Mouse (Mus musculus): Measurements from ENCODE around the gene Snrnp40. TPM values are rescaled to one million over a fixed set of nuclear protein-coding genes. Genes with fewer than 3 reads are reported as not detected.

Gene Snrnp40
- polyA plus RNA-seq, 1 experiment from 2014 or later, result 108 TPM

DNA sequence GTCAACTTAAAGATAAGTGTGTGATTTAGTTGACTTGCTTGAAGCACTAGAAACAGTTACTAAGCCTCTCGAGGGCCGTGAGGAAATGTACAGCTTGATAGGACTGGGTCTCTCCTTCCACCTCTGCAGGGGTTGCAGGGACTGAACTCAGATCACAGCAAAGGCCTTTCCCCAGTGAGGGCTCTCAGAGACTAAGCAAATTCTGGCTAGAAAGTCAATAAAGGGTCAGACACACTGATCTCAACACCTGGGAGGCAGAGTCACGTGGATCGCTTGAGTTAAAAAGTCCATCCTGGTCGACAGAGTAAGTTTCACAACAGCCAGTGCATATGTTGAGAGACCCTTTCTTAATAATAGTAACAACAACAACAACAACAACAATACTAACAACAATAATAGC lies 24.1 kb upstream of the Snrnp40 start:
- ATAC-seq (replicated peaks; ENCODE audit: low FRiP score, low read depth), result no peak
- Histone ChIP-seq H3K4me2 (ENCODE audit: low read length) (no peak overlapping the region), H3K27me3 (ENCODE audit: insufficient read depth, low read length) (no peaks in the 10 kb centered on the region), H3K9ac (ENCODE audit: low read depth, low read length) (no peak overlapping the region), H3K36me3 (ENCODE audit: insufficient read depth, low read length) (peaks cover 11% of the 10 kb centered on the region; the same call in 1 of the 2 replicates), H3K4me3 (replicated peaks; ENCODE audit: low read depth, low read length) (no peak overlapping the region), H3K9me3 (replicated peaks; ENCODE audit: low read length) (no peaks in the 10 kb centered on the region), H3K4me1 (replicated peaks; ENCODE audit: insufficient read depth, low read length) (no peaks in the 10 kb centered on the region), H3K27ac (no peak overlapping the region)
- no peak for TF ChIP-seq CTCF (IDR thresholded peaks at IDR 0.05; ENCODE audit: low read depth)
- DNase-seq (ENCODE audit: low spot score), result no peak
- 88% methylated on average over 5 of the region's 5 CpGs for WGBS

DNA sequence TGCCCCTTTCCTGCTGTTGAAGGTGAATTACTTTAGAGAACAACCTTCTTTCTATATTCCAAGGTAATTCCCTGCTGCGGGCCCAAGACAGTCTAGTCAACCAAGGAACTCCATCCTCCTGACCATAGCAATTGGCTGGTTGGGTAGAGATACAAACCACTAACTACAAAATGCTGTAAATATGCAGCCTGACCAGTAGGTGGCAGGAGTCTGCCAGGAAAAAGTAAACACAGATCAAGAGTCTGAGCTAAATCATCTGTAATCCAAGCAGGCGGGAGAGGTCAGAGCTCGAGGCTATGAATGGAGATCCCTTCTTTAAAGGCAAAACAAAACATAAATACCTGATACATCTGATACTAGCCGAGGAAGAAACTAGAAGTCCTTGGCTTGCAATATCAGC lies 18.2 kb upstream of the Snrnp40 start:
- TF ChIP-seq CTCF (IDR thresholded peaks at IDR 0.05; ENCODE audit: low read depth), result peak; percentile 86
- no peak overlapping the region for H3K9ac ChIP-seq (ENCODE audit: low read depth, low read length)
- ATAC-seq (replicated peaks; ENCODE audit: low FRiP score, low read depth) (no peak), DNase-seq (ENCODE audit: low spot score) (peak; percentile 91)
- H3K27ac ChIP-seq, result no peak overlapping the region
- no peaks in the 10 kb centered on the region for H3K27me3 ChIP-seq (ENCODE audit: insufficient read depth, low read length)
- peaks cover 7% of the 10 kb centered on the region; the same call in 1 of the 2 replicates for H3K36me3 ChIP-seq (ENCODE audit: insufficient read depth, low read length)
- H3K9me3 ChIP-seq (replicated peaks; ENCODE audit: low read length), result no peaks in the 10 kb centered on the region
- H3K4me3 ChIP-seq (replicated peaks; ENCODE audit: low read depth, low read length), result no peak overlapping the region
- no peak overlapping the region for H3K4me2 ChIP-seq (ENCODE audit: low read length)
- 20% methylated on average over 4 of the region's 4 CpGs for whole genome bisulfite sequencing
- no peaks in the 10 kb centered on the region for H3K4me1 ChIP-seq (replicated peaks; ENCODE audit: insufficient read depth, low read length)

- H3K36me3 ChIP-seq (ENCODE audit: insufficient read depth, low read length), result peaks cover 26% of the 10 kb centered on the region
- H3K27ac ChIP-seq, result no peak overlapping the region
- H3K9me3 ChIP-seq (replicated peaks; ENCODE audit: low read length), result no peaks in the 10 kb centered on the region
- DNase-seq (ENCODE audit: low spot score) (no peak), ATAC-seq (replicated peaks; ENCODE audit: low FRiP score, low read depth) (no peak)
- no peaks in the 10 kb centered on the region for H3K27me3 ChIP-seq (ENCODE audit: insufficient read depth, low read length)
- no peaks in the 10 kb centered on the region for H3K4me1 ChIP-seq (replicated peaks; ENCODE audit: insufficient read depth, low read length)
- no peak overlapping the region for H3K4me2 ChIP-seq (ENCODE audit: low read length)
- H3K9ac ChIP-seq (ENCODE audit: low read depth, low read length), result no peak overlapping the region
- WGBS, result 96% methylated on average over 6 of the region's 6 CpGs
- peak; percentile 39; the same call in 1 of the 2 replicates for TF ChIP-seq CTCF (IDR thresholded peaks at IDR 0.05; ENCODE audit: low read depth)
- no peak overlapping the region for H3K4me3 ChIP-seq (replicated peaks; ENCODE audit: low read depth, low read length)
These were observed 10.3 kb upstream of the Snrnp40 start for GRCm38 (mm10) chr4:130349666-130350065.

GRCm38 (mm10) chr4:130350690-130351422 lies 9.1 kb upstream of the Snrnp40 start:
- WGBS, result 90% methylated on average over 16 of the region's 16 CpGs
- Histone ChIP-seq H3K4me2 (ENCODE audit: low read length) (no peak overlapping the region), H3K9me3 (replicated peaks; ENCODE audit: low read length) (no peaks in the 10 kb centered on the region), H3K36me3 (ENCODE audit: insufficient read depth, low read length) (peaks cover 26% of the 10 kb centered on the region), H3K4me3 (replicated peaks; ENCODE audit: low read depth, low read length) (no peak overlapping the region), H3K4me1 (replicated peaks; ENCODE audit: insufficient read depth, low read length) (no peaks in the 10 kb centered on the region), H3K9ac (ENCODE audit: low read depth, low read length) (no peak overlapping the region), H3K27me3 (ENCODE audit: insufficient read depth, low read length) (no peaks in the 10 kb centered on the region), H3K27ac (no peak overlapping the region)
- DNase-seq (ENCODE audit: low spot score) (no peak), ATAC-seq (replicated peaks; ENCODE audit: low FRiP score, low read depth) (no peak)
- TF ChIP-seq CTCF (IDR thresholded peaks at IDR 0.05; ENCODE audit: low read depth), result peak; percentile 15; the same call in 1 of the 2 replicates

DNA sequence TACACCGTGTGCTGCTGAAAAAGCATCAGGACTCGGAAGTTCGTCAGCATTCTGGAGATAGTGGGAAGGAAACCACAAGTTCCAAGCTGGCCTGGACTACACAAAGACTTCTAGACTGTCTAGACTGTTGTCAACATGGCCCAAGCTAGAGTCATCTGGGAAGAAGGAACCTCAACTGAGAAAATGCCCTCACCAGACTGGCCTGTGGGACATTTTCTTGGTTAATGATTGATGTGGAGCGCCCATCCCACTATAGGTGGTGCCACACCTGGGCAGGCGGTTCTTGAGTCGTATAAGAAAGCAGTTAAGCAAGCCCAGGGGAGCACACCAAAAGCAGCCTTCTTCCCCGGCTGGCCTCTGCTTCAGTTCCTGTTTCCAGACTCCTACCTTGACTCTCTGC lies 7.3 kb upstream of the Snrnp40 start:
- Histone ChIP-seq H3K27ac (no peak overlapping the region), H3K9ac (ENCODE audit: low read depth, low read length) (no peak overlapping the region), H3K4me1 (replicated peaks; ENCODE audit: insufficient read depth, low read length) (no peaks in the 10 kb centered on the region), H3K36me3 (ENCODE audit: insufficient read depth, low read length) (peaks cover 23% of the 10 kb centered on the region), H3K9me3 (replicated peaks; ENCODE audit: low read length) (no peaks in the 10 kb centered on the region), H3K27me3 (ENCODE audit: insufficient read depth, low read length) (no peaks in the 10 kb centered on the region), H3K4me2 (ENCODE audit: low read length) (no peak overlapping the region), H3K4me3 (replicated peaks; ENCODE audit: low read depth, low read length) (no peak overlapping the region)
- ATAC-seq (replicated peaks; ENCODE audit: low FRiP score, low read depth), result no peak
- no peak for DNase-seq (ENCODE audit: low spot score)
- TF ChIP-seq CTCF (IDR thresholded peaks at IDR 0.05; ENCODE audit: low read depth), result no peak
- WGBS, result 72% methylated on average over 7 of the region's 7 CpGs

- TF ChIP-seq CTCF (IDR thresholded peaks at IDR 0.05; ENCODE audit: low read depth), result no peak
- H3K27me3 ChIP-seq (ENCODE audit: insufficient read depth, low read length), result no peaks in the 10 kb centered on the region
- H3K4me2 ChIP-seq (ENCODE audit: low read length), result no peak overlapping the region
- no peak overlapping the region for H3K27ac ChIP-seq
- H3K36me3 ChIP-seq (ENCODE audit: insufficient read depth, low read length), result peaks cover 4% of the 10 kb centered on the region; the same call in 1 of the 2 replicates
- DNase-seq (ENCODE audit: low spot score), result no peak
- no peak overlapping the region for H3K9ac ChIP-seq (ENCODE audit: low read depth, low read length)
- no peak for ATAC-seq (replicated peaks; ENCODE audit: low FRiP score, low read depth)
- H3K4me3 ChIP-seq (replicated peaks; ENCODE audit: low read depth, low read length), result no peak overlapping the region
- H3K9me3 ChIP-seq (replicated peaks; ENCODE audit: low read length), result no peaks in the 10 kb centered on the region
- H3K4me1 ChIP-seq (replicated peaks; ENCODE audit: insufficient read depth, low read length), result peaks cover 14% of the 10 kb centered on the region; the same call in 1 of the 2 replicates
These were observed 2.0 kb upstream of the Snrnp40 start for GRCm38 (mm10) chr4:130357946-130358345.

Measured in kidney, postnatal 0 days (tissue).